Mouse (Mus musculus) heart, postnatal 14 days (tissue): ENCODE measurements at regions not wholly inside any gene's neighbourhood (a gene's known extent, or its start where the extent isn't known, plus 50 kb on each side); places are given as distances from the start of the nearest gene placed in this dataset.

Experiments used
- DNase-seq, 2 experiments: peaks; one replicate each; pipeline ENCODE4 v3.0.0; 2021 to 2022
- intact Hi-C: fragments of 180-260 bp; cut with DNase I; formaldehyde crosslinking; loops from one replicate; pipeline ENCODE4 v1.15.1; 2025

DNA sequence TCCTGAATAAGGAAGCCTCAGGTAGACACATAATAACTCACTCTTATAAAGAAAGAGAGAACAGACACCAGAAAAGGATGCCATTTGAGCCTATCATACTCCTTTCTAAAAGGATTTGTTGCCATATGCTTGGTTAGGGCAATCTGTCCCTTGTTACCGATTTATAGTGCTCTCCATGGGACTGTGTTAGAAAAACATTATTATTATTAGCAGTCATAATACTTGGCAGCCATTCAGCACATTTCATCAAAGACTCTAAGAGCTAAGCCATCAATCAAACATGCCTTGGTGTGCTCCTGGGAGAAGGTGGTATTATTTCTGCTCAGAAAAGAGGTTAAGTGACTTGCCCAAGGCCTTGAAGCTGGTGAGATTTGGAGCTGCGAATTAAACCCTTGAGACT, 282.8 kb upstream of the Gm8797 start:
- intact Hi-C loops: loop anchor here (10.0 kb wide), 1 partner anchor 583 kb away; no protein-coding TSS in a partner anchor

DNA sequence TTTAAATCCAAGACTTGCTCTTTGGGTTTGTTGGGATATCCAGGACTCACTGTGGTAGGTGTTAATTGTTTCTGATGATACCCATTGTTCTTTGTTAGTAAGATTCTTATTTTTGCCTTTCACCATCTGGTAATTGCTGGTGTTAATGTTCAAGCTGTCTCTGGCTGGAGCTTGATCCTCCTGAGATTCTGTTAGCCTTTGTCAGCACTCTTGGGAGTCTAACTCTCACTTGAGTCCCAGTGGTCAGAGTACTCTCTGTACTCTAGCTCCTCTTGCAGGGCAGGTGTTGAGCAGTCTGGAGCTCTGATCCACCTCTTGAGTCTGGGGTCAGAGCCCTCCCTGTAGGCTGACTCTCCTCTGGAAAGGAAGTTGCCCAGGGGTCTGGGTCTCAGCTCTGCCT, 252.8 kb upstream of the Gm8797 start:
- DNase-seq: no peak
- intact Hi-C loops: no loop called here

More for the DNA sequence above, 282.8 kb upstream of the Gm8797 start:
- DNase-seq: no peak
